Mouse (Mus musculus) layer of hippocampus, postnatal 36 days (tissue): Measurements from ENCODE around the gene Sumf1. TPM values are rescaled to one million over a fixed set of nuclear protein-coding genes. Genes with fewer than 3 reads are reported as not detected.
A peak's percentile ranks its signal among the peaks of the same experiment; 100 is the strongest.

Experiments used
- DNase-seq, 2 experiments: peaks; one replicate each; pipeline ENCODE4 v3.0.0; 2022
- total RNA-seq, 2 experiments: library from RNA; stranded (reverse); gene quantifications; 2 replicates each; pipeline ENCODE4 v1.2.3; 2021

Gene Sumf1
- total RNA-seq, 2 experiments from 2014 or later: 18.5 to 18.9 TPM

- DNase-seq: no peak
These were observed 20.8 kb upstream of the Sumf1 start for GRCm38 (mm10) chr6:108206145-108206544.

- no peak for DNase-seq
These were observed 18.9 kb upstream of the Sumf1 start for GRCm38 (mm10) chr6:108204322-108204721.

GRCm38 (mm10) chr6:108198286-108198685 lies 12.9 kb upstream of the Sumf1 start:
- no peak for DNase-seq

- DNase-seq: no peak
These were observed 11.7 kb upstream of the Sumf1 start for GRCm38 (mm10) chr6:108197117-108197516.

- no peak for DNase-seq
These were observed 11.3 kb upstream of the Sumf1 start for GRCm38 (mm10) chr6:108196665-108197064.

- peak in 1 of 2 experiments; percentile 12 for DNase-seq
These were observed 7.2 kb upstream of the Sumf1 start for GRCm38 (mm10) chr6:108192632-108193031.

- DNase-seq: no peak
These were observed 5.3 kb upstream of the Sumf1 start for GRCm38 (mm10) chr6:108190690-108191089.

- DNase-seq: no peak
These were observed 265 bp upstream of the Sumf1 start for GRCm38 (mm10) chr6:108185685-108186009.

- no peak for DNase-seq
These were observed 6.3 kb downstream of the Sumf1 start for GRCm38 (mm10) chr6:108179087-108179486.

- no peak for DNase-seq
These were observed 11.2 kb downstream of the Sumf1 start for GRCm38 (mm10) chr6:108174181-108174580.

GRCm38 (mm10) chr6:108172219-108172618 lies 13.2 kb downstream of the Sumf1 start:
- no peak for DNase-seq

- DNase-seq: no peak
These were observed 15.9 kb downstream of the Sumf1 start for GRCm38 (mm10) chr6:108169466-108169865.

GRCm38 (mm10) chr6:108168723-108169122 lies 16.7 kb downstream of the Sumf1 start:
- DNase-seq: no peak

GRCm38 (mm10) chr6:108167946-108168680 lies 17.3 kb downstream of the Sumf1 start:
- DNase-seq: no peak

- DNase-seq: no peak
These were observed 19.8 kb downstream of the Sumf1 start for GRCm38 (mm10) chr6:108165598-108165997.

- DNase-seq: no peak
These were observed 20.4 kb downstream of the Sumf1 start for GRCm38 (mm10) chr6:108164935-108165334.

- DNase-seq: no peak
These were observed 24.8 kb downstream of the Sumf1 start for GRCm38 (mm10) chr6:108160608-108161007.

- DNase-seq: no peak
These were observed 28.5 kb downstream of the Sumf1 start for GRCm38 (mm10) chr6:108156881-108157280.

GRCm38 (mm10) chr6:108154243-108154642 lies 31.1 kb downstream of the Sumf1 start:
- no peak for DNase-seq

GRCm38 (mm10) chr6:108152661-108153269 lies 32.6 kb downstream of the Sumf1 start:
- DNase-seq: no peak

- no peak for DNase-seq
These were observed 33.3 kb downstream of the Sumf1 start for GRCm38 (mm10) chr6:108152081-108152480.

- DNase-seq: no peak
These were observed 36.1 kb downstream of the Sumf1 start for GRCm38 (mm10) chr6:108149235-108149634.

- DNase-seq: no peak
These were observed 36.9 kb downstream of the Sumf1 start for GRCm38 (mm10) chr6:108148435-108148834.

- no peak for DNase-seq
These were observed 38.7 kb downstream of the Sumf1 start for GRCm38 (mm10) chr6:108146637-108147036.
